Mouse (Mus musculus) small intestine, adult 2 months (tissue): ENCODE measurements around the gene Ccdc167. TPM values are rescaled to one million over a fixed set of nuclear protein-coding genes. Genes with fewer than 3 reads are reported as not detected.

ENCODE experiments used
- H3K27ac ChIP-seq: fragments of 200-500 bp; 2 replicates; pipeline ENCODE4 v1.5.1; 2012; ENCODE audit warnings: low read depth, low read length, control low read depth, inconsistent platforms; ENCODE audit not compliant: insufficient read depth
- H3K27me3 ChIP-seq: fragments of 200-500 bp; 2 replicates; pipeline ENCODE4 v1.6.1; 2012; ENCODE audit warnings: mild to moderate bottlenecking, moderate library complexity, low read length, inconsistent platforms; ENCODE audit not compliant: control insufficient read depth, insufficient read depth
- H3K36me3 ChIP-seq: fragments of 200-500 bp; 2 replicates; pipeline ENCODE4 v1.6.1; 2012; ENCODE audit warnings: mild to moderate bottlenecking, low read length, control low read depth, inconsistent platforms; ENCODE audit not compliant: control insufficient read depth, insufficient read depth
- H3K4me1 ChIP-seq: fragments of 200-500 bp; 2 replicates; pipeline ENCODE4 v1.6.1; 2012; ENCODE audit warnings: low read length, inconsistent platforms, mixed read lengths; ENCODE audit not compliant: control insufficient read depth, insufficient read depth, insufficient read length
- H3K4me3 ChIP-seq: fragments of 200-500 bp; 2 replicates; pipeline ENCODE4 v1.5.1; 2012; ENCODE audit warnings: low read depth, mild to moderate bottlenecking, control low read depth, inconsistent platforms, low read length, moderate library complexity
- CTCF ChIP-seq: fragments of 200-500 bp; IDR thresholded peaks from 2 replicates; pipeline ENCODE4 v1.5.1; 2012; ENCODE audit warnings: low read depth, mild to moderate bottlenecking, control low read depth, inconsistent platforms, low read length, moderate library complexity, mixed read lengths; ENCODE audit not compliant: insufficient replicate concordance, insufficient read length; ENCODE audit errors: extremely low read depth
- POLR2A ChIP-seq: fragments of 200-500 bp; IDR thresholded peaks from 2 replicates; pipeline ENCODE4 v1.6.1; 2012; ENCODE audit warnings: low read depth, mild to moderate bottlenecking, control low read depth, inconsistent platforms, low read length, moderate library complexity
- WGBS: fragments of 180-500 bp; shearing (Covaris S2); methylation state at CpG from one replicate; pipeline ENCODE4 v1.1.7; 2018; 5-methylcytosine and 5-hydroxymethylcytosine counted together
- polyA plus RNA-seq: library from polyadenylated mRNA; depleted of rRNA; stranded (reverse); fragments of >200 nt; gene quantifications from 2 replicates; pipeline ENCODE4 v1.2.3, GENCODE M21; 2012

The Ccdc167 gene
- polyA plus RNA-seq, 1 experiment, result 2.7 TPM

- H3K4me3 ChIP-seq, result no peak overlapping the region
- peaks cover 22% of the 10 kb centered on the region for H3K36me3 ChIP-seq
- H3K27me3 ChIP-seq, result no peaks in the 10 kb centered on the region
- no peak overlapping the region for H3K27ac ChIP-seq
- whole genome bisulfite sequencing, result 90% methylated on average over 4 of the region's 4 CpGs
- H3K4me1 ChIP-seq, result no peaks in the 10 kb centered on the region; the same call in 1 of the 2 replicates
- no peak for TF ChIP-seq CTCF
- TF ChIP-seq POLR2A, result no peak
Measured at GRCm38 (mm10) chr17:29669030-29669429, 47.8 kb downstream of the Ccdc167 start.

GRCm38 (mm10) chr17:29668051-29668986, 48.5 kb downstream of the Ccdc167 start:
- WGBS, result 84% methylated on average over 10 of the region's 10 CpGs
- H3K27ac ChIP-seq, result no peak overlapping the region
- TF ChIP-seq CTCF (no peak), POLR2A (no peak)
- H3K4me1 ChIP-seq, result no peaks in the 10 kb centered on the region; the same call in 1 of the 2 replicates
- H3K27me3 ChIP-seq, result no peaks in the 10 kb centered on the region
- H3K36me3 ChIP-seq, result peaks cover 19% of the 10 kb centered on the region
- H3K4me3 ChIP-seq, result no peak overlapping the region

- 86% methylated on average over 6 of the region's 6 CpGs for WGBS
- Histone ChIP-seq H3K4me3 (no peak overlapping the region), H3K27ac (no peak overlapping the region), H3K36me3 (peaks cover 14% of the 10 kb centered on the region), H3K27me3 (no peaks in the 10 kb centered on the region), H3K4me1 (no peaks in the 10 kb centered on the region)
- TF ChIP-seq POLR2A, result no peak
- no peak for TF ChIP-seq CTCF
Measured at GRCm38 (mm10) chr17:29662145-29662544, 54.7 kb downstream of the Ccdc167 start.

GRCm38 (mm10) chr17:29660762-29661391, 56.0 kb downstream of the Ccdc167 start:
- WGBS, result under 1% methylated on average over 41 of the region's 41 CpGs
- H3K4me3 ChIP-seq, result peak overlapping the region; percentile 95
- no peaks in the 10 kb centered on the region for H3K27me3 ChIP-seq
- TF ChIP-seq POLR2A (no peak), CTCF (no peak)
- no peaks in the 10 kb centered on the region for H3K4me1 ChIP-seq
- peaks cover 10% of the 10 kb centered on the region for H3K36me3 ChIP-seq
- H3K27ac ChIP-seq, result peak overlapping the region; percentile 87

GRCm38 (mm10) chr17:29660076-29660761, 56.6 kb downstream of the Ccdc167 start, which contains the start of gene Cmtr1:
TSS of gene Cmtr1 (plus strand) at chr17:29660595.
- peak within 1 kb of the TSS; percentile 87 for H3K27ac ChIP-seq
- TF ChIP-seq CTCF, result no peak
- peak; percentile 82 for TF ChIP-seq POLR2A
- H3K4me1 ChIP-seq, result no peaks in the 10 kb centered on the region
- no peaks in the 10 kb centered on the region for H3K27me3 ChIP-seq
- H3K4me3 ChIP-seq, result peak within 1 kb of the TSS; percentile 95
- WGBS, result under 1% methylated on average over 40 of the region's 41 CpGs
- peaks cover 10% of the 10 kb centered on the region for H3K36me3 ChIP-seq

GRCm38 (mm10) chr17:29658249-29658648, 58.6 kb downstream of the Ccdc167 start:
- Histone ChIP-seq H3K4me3 (no peak overlapping the region), H3K4me1 (no peaks in the 10 kb centered on the region), H3K27me3 (no peaks in the 10 kb centered on the region), H3K36me3 (0 out of 2 replicates have a peak, but pooled peaks cover 2% of the 10 kb centered on the region), H3K27ac (no peak overlapping the region)
- 82% methylated on average over 2 of the region's 2 CpGs for WGBS
- no peak for TF ChIP-seq CTCF
- no peak for TF ChIP-seq POLR2A

GRCm38 (mm10) chr17:29642219-29642618, 74.6 kb downstream of the Ccdc167 start:
- Histone ChIP-seq H3K27me3 (no peaks in the 10 kb centered on the region), H3K27ac (no peak overlapping the region), H3K4me1 (no peaks in the 10 kb centered on the region), H3K36me3 (peaks cover 34% of the 10 kb centered on the region), H3K4me3 (no peak overlapping the region)
- 80% methylated on average over 3 of the region's 3 CpGs for WGBS
- TF ChIP-seq CTCF (no peak), POLR2A (no peak)
